Mouse (Mus musculus): ENCODE measurements at regions not wholly inside any gene's neighbourhood (a gene's known extent, or its start where the extent isn't known, plus 50 kb on each side); places are given as distances from the start of the nearest gene placed in this dataset.
A peak's percentile ranks its signal among the peaks of the same experiment; 100 is the strongest.

- no peak for DNase-seq
Measured at GRCm38 (mm10) chr7:84800966-84801365, 52.4 kb upstream of the Olfr291 start.

- DNase-seq = no peak
Measured at GRCm38 (mm10) chr7:84794655-84795054, 58.7 kb upstream of the Olfr291 start.

- DNase-seq = peak; percentile 89
Measured at GRCm38 (mm10) chr7:84779276-84779825, 74.0 kb upstream of the Olfr291 start.

- no peak for DNase-seq
Measured at GRCm38 (mm10) chr7:84777696-84778095, 75.7 kb upstream of the Olfr291 start.

- DNase-seq = no peak
Measured at GRCm38 (mm10) chr7:84756261-84756660, 66.5 kb upstream of the Zfand6 start.

- no peak for DNase-seq
Measured at GRCm38 (mm10) chr7:84753361-84753760, 63.6 kb upstream of the Zfand6 start.

- peak; percentile 79 for DNase-seq
Measured at GRCm38 (mm10) chr7:84749434-84750301, 59.9 kb upstream of the Zfand6 start.

- no peak for DNase-seq
Measured at GRCm38 (mm10) chr7:84747847-84748246, 58.1 kb upstream of the Zfand6 start.

- no peak for DNase-seq
Measured at GRCm38 (mm10) chr7:84744321-84745070, 54.7 kb upstream of the Zfand6 start.

- peak; percentile 64 for DNase-seq
Measured at GRCm38 (mm10) chr7:84739965-84740390, 50.2 kb upstream of the Zfand6 start.

Data from kidney, postnatal 10 days (tissue).